Mouse (Mus musculus) lung, postnatal 36 days (tissue): ENCODE data around the gene Atr.
"Not testable (repeated sequence)": the region's sequence is repeated elsewhere in the genome, so short reads cannot be mapped to it uniquely, and the experiment has no call there.

ENCODE experiments used
- DNase-seq: peaks from one replicate; pipeline ENCODE4 v3.0.0; 2022; ENCODE audit warnings: mixed read lengths

Atr gene

GRCm38 (mm10) chr9:95953658-95954057, 96.3 kb downstream of the Atr start:
- DNase-seq: no peak

- DNase-seq: no peak
Observed at GRCm38 (mm10) chr9:95954226-95954584, 96.8 kb downstream of the Atr start.

- DNase-seq: peak; percentile 94
Observed at GRCm38 (mm10) chr9:95954585-95955461, 97.4 kb downstream of the Atr start, which contains the start of gene Xrn1. Gene Xrn1, plus strand, starts transcription at chr9:95954760.

DNA sequence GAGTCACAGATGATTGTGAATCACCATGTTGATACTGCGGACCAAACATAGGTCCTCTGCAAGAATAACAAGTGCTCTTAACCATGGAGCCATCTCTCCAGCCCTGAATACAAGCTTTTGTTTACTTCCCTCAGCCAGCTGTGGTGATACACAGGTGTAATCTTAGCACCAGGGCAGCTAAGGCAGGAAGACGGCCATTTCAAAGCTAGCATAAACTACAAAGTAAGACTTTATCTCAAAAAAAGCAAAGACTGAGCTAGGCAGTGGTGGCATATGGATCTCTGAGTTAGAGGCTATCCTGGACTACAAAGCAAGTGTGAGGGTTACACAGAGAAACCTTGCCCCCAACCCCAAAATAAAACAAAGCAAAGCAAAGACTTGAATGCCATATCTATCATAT, 100.2 kb downstream of the Atr start:
- DNase-seq: no peak

DNA sequence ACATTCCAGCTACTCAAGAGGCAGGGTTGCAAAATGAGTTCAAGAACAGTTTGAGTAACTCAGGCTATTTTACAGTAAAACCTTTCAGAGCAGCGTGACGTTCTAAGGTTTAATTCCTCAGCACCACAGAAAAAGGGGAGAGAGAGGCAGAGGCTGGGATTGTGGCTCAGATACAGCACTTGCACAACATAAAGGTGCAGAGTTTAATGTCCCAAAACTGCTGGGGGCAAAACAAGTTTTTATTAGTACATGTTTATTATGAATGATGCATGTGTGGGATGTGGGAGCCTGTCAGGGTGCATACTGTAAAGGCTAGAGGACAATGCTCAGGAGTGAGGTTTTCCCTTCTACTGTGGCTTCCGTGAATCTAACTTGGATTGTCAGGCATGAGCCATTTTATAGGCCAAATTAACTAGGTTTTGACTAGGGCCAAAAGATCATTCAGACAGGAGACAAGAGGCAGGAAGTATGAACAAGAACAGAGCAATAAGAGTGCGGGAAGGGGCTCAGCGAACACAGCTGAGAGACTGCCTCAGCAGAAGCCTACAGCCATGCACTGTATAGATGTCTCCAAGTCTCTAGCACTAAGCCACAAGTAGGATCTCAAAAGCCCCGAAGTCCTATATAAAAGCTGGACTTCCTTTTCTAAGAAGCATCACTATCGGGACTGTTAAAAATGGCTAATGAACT, 100.8 kb downstream of the Atr start:
- no peak for DNase-seq

DNA sequence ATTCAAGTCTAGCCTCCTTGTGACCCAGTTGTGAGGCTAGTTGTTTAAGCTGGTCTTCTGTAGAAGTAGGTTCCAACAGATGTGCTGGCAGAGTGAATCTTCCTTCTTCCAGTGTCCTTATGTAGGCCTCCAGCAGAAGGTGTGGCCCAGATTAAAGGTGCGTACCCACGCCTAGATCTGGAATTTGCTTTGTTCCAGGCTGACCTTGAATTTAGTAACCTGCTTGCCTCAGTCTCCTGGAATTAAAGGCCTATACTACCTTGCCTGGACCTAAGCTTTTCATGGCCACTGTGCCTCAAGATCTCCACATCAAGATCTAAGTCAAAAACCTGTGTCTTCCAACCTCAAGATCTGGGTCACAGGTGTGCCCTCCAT, 101.3 kb downstream of the Atr start:
- DNase-seq: not testable (repeated sequence)

DNA sequence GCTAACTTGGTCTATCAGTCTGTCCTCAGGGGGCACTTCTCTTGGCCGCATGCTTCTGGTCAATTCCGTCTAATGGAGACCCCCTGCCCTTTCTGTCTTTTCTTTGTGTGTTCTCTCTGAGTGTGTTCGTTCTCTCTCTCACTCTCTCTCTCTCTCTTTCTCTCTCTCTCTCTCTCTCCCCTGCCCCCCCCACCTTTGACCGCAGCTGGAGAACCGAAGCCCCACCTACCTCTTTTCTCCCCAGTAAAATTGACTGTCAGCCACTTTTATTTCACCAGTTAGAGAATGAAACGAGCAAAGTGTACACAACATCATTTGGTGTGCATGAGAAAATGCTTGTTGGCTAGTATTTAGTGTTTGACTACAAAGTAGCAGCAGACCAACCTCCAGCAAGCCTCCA, 101.8 kb downstream of the Atr start:
- no peak for DNase-seq

- no peak for DNase-seq
Observed at GRCm38 (mm10) chr9:95959732-95960428, 102.5 kb downstream of the Atr start.

- no peak for DNase-seq
Observed at GRCm38 (mm10) chr9:95961058-95961457, 103.7 kb downstream of the Atr start.

- DNase-seq: no peak
Observed at GRCm38 (mm10) chr9:95964037-95964436, 106.6 kb downstream of the Atr start.

- no peak for DNase-seq
Observed at GRCm38 (mm10) chr9:95978279-95978678, 120.9 kb downstream of the Atr start.

GRCm38 (mm10) chr9:95979896-95980295, 122.5 kb downstream of the Atr start:
- no peak for DNase-seq

DNA sequence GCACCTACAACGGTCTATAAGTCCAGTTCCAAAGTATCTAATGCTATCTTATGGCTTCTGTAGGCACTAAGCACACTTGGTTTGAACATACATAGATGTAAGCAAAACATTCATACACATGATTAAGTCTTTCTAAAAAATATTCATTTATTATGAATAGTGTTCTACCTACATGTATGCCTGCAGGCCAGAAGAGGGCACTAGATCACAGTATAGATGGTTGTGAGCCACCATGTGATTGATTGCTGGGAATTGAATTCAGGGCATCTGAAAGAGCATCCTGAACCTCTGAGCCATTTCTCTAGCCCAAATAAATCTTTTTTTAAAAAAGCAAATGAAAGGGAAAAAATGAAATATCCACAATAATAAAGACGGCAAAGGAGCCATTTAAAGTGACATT, 134.9 kb downstream of the Atr start:
- DNase-seq: no peak
